Mouse (Mus musculus): ENCODE data around the gene Asb17.
"Not testable (repeated sequence)": the region's sequence is repeated elsewhere in the genome, so short reads cannot be mapped to it uniquely, and the experiment has no call there.

The Asb17 gene

DNA sequence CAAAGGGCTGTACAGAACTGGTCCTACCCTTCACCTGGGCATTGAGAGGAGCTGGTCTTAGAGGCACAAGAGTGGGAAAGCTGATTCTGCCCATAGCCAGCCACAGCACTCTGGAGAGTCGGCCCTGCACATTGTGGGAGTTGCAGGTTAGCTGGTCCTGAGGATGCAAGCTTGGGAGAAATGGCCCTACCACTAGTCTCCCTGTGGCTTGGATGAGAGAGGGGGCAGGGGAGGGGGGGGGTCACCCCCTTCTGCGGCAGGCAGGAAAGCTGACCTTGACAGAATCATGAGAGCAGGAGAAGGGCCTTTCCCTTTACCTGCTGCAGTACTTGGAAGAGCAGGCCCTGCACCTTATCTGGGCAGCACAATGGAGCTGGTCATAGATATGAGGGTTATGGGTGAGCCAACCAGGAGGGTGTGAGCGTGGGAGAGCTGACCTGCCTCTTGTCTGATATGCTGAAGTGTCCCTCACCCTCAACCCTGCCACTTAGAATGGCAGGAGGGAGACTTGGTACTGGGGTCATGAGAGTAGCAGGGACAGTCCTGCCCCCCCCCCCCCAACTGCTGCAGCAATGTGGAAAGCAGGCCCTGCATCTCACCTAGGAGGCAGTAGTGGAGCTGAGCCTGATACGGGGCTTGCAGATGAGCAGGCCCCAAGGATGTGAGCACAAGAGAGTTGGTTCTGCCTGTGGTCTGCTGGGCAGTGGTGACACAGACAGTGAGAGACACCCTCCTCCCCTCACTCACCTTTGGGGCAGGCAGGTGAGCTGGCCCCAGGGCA lies 11.9 kb upstream of the Asb17 start:
- in situ Hi-C loops (cut with MseI, MboI) = no loop called here

- in situ Hi-C loops (cut with MseI, MboI) = no loop called here
Measured at GRCm38 (mm10) chr3:153832654-153832945, 11.4 kb upstream of the Asb17 start.

DNA sequence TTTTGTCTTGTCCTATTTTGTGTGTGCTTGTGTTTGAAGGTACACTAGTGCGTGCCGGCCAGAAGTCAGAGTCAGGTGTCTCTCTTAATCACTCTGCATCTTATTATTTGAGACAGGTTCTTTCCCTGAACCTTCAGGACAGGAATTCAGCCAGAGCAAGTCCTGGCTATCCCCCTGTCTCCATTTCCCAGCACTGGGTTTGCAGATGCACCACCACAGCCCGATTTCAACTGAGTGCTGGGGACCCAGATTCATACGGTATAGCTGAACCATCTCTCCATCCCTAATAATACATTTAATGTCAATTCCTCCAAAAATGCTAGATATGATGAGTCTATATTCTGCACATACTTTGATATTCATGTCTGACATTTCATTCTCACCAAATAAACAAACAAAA lies 9.9 kb upstream of the Asb17 start:
- in situ Hi-C loops (cut with MseI, MboI) = no loop called here

DNA sequence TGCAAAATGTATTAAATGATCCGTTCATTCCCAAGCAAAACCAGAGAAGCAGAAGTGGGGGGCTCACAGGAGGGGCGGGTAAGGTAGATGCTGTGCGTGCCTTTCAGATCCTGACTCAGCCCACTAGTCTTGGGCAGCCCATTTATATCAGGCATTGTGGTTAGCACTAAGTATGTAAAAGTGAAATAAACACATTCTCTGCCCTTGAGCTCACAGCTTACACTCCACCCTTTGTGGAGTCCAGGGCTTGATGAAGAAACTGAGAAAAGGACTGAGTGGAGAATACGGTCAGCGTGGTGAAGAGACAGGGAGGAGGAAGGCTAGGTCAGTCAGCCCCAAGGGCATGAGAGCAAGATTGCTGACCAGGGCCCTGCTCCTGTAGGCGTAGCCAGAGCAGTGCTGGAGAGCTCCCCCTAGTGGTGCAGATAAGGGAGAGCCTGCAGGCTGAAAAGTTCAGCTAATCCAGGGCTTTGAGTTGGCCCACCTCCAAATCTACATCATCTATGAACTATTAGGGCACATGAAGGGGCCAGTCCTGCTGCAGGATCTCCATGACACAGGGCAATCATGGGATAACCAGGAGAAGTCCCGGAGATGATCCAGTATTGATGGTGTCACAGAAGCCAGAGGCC lies 8.4 kb upstream of the Asb17 start:
- in situ Hi-C loops (cut with MseI, MboI) = no loop called here

- in situ Hi-C loops (cut with MseI, MboI) = no loop called here
Measured at GRCm38 (mm10) chr3:153836316-153836715, 7.7 kb upstream of the Asb17 start.

GRCm38 (mm10) chr3:153837593-153837992 lies 6.4 kb upstream of the Asb17 start:
- in situ Hi-C loops (cut with MseI, MboI) = no loop called here

GRCm38 (mm10) chr3:153844757-153845156 lies 748 bp downstream of the Asb17 start:
- in situ Hi-C loops (cut with MseI, MboI) = no loop called here

DNA sequence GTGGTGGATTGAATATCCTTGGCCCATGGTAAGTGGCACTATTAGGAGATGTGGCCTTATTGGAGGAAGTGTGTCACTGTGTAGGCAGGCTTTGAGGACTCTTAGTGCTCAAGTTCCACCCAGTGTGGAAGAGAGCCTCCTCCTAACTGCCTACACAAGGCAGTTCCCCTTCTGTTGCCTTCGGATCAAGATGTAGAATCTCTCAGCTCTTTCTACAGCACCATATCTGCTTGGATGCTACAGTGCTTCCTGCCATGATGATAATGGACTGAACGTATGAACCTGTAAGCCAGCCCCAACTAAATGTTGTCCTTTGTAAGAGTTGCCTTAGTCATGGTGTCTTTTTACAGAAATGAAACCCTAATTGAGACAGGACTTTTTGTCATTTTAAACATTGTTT lies 1.5 kb downstream of the Asb17 start:
- in situ Hi-C loops (cut with MseI, MboI) = no loop called here

GRCm38 (mm10) chr3:153846109-153846508 lies 2.1 kb downstream of the Asb17 start:
- in situ Hi-C loops (cut with MseI, MboI) = no loop called here

- in situ Hi-C loops (cut with MseI, MboI) = no loop called here
Measured at GRCm38 (mm10) chr3:153847207-153847733, 3.3 kb downstream of the Asb17 start.

DNA sequence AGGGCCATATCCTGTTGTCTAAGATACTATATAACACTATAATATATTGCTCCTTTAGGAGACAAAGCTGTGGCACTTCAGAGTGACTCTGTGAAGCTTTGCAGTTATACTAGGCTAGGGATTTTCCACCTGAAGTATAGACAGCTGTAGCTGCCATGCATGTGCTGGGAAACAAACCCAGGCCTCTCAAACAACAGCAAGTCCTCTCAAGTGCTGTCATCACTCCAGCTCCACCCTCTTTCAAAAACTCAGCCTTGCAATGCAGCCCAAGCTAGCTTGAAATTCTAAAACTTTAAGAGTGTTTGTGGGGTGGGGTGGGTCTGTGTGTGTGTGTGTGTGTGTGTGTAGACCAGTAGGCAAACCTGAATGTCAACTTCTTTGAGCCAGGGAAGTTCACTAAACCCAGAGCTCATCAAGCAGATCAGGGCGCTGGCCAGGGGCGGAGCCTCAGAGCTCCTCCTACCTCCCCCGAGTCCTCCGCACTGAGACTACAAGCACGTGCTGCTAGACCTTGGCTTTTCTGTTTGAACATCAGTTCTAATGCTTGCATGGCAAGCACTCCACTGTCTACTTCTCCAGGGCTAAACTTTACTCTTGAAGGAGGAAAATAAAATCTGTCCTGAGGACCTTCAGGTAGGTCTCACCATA lies 5.5 kb downstream of the Asb17 start:
- in situ Hi-C loops (cut with MseI, MboI) = no loop called here

GRCm38 (mm10) chr3:153850759-153851158 lies 6.8 kb downstream of the Asb17 start:
- in situ Hi-C loops (cut with MseI, MboI) = no loop called here

DNA sequence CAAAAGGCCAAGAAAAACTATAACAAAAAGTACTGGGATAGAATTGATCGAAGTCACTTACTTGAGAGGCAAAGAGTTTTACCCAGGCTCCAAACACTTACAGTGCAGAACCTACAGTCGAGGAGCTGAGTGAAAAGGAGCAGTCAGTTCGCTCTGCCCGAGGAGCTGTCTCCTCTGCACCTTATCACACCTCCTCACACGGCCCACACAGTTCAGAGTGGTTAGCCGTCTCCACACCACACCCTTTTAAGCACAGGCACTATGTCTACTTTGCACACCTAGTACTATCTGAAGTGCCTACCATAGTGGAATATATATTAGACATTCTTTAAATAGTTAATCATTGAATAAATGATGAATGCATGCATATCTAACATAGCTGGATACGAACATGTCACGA lies 8.3 kb downstream of the Asb17 start:
- in situ Hi-C loops (cut with MseI, MboI) = no loop called here

DNA sequence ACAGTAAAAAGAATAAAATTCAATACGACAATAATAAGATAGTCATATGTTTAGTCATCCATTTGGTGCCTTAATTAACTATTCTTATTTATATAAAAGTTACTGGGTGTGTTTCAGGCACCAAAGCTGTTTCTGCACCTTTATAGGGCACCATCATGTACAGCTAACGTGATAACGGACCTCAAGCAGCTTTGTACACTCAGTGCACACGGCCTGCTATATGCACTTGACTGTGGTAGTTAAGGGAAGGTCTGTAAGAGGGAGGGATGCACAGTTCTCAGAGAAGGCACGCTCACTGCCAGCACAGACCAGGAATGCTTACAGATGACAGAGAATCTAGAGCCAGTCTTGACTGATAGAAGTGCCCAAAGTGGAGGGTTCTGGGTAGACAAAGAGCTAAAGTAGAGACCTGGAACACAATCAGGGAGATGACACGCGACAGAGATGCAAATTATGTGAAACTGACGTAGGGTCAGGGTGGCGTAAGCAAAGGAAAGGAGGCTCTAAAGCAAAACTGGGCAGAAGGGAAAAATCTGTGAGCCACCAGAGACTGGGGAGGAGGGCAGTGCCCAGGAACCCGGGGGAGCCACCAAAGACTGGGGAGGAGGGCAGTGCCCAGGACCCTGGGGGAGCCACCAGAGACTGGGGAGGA lies 14.5 kb downstream of the Asb17 start:
- in situ Hi-C loops (cut with MseI, MboI) = no loop called here

- in situ Hi-C loops (cut with MseI, MboI) = not testable (repeated sequence)
Measured at GRCm38 (mm10) chr3:153860392-153860791, 16.4 kb downstream of the Asb17 start.

DNA sequence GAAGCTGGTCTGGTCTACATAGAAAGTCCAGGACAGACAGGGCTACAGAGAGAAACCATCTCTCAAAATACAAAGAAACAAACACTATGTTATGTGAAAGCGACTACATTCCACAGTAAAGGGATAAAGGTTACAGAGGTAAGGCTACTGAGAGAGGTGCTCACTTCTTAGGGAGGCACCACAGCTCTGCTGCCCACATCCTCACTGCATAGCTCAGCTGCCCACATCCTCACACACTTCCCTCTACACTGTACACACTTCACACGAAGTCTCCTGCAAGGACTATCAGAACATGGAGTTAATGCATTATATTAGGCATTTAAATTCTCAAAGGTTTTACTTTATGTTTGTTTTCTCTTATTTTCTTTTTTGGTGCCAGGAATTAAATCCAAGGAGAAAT lies 19.8 kb downstream of the Asb17 start:
- in situ Hi-C loops (cut with MseI, MboI) = no loop called here

DNA sequence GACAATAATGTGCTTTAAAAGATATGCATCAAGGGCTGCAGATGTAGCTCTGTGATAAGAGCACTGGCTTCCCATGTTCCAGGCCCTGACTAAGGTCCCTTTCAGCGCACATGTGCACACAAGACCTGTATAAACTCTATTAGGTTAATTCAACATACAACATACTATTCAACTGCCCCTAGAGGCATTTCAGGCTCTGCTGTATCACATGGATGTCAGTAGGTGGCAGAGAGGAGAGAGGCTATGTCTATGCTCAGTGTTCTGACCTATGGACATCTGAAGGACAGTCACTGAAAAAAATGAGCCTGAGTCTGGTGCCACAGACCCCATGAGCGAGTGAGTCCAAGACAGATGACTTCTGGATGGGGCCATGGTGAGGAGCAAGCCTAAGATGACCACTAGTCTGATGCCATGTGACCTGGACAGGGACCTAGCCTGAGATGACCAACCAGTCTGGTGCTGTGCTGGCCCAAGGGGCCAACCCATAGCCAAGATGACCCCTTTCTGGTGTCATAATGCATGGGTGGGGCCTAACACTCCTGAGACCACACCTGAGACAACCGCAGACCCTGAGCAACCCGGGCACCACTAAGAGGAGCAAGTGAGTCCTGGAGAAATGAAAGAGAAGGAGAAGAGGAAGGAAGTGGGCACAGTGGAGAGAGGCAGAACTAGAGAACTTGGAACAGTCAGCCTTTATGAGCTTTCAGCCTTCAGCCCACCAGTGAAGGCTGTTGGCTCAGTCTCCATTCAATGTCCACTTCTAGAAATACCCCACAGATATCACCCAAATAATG lies 20.8 kb downstream of the Asb17 start:
- in situ Hi-C loops (cut with MseI, MboI) = no loop called here

DNA sequence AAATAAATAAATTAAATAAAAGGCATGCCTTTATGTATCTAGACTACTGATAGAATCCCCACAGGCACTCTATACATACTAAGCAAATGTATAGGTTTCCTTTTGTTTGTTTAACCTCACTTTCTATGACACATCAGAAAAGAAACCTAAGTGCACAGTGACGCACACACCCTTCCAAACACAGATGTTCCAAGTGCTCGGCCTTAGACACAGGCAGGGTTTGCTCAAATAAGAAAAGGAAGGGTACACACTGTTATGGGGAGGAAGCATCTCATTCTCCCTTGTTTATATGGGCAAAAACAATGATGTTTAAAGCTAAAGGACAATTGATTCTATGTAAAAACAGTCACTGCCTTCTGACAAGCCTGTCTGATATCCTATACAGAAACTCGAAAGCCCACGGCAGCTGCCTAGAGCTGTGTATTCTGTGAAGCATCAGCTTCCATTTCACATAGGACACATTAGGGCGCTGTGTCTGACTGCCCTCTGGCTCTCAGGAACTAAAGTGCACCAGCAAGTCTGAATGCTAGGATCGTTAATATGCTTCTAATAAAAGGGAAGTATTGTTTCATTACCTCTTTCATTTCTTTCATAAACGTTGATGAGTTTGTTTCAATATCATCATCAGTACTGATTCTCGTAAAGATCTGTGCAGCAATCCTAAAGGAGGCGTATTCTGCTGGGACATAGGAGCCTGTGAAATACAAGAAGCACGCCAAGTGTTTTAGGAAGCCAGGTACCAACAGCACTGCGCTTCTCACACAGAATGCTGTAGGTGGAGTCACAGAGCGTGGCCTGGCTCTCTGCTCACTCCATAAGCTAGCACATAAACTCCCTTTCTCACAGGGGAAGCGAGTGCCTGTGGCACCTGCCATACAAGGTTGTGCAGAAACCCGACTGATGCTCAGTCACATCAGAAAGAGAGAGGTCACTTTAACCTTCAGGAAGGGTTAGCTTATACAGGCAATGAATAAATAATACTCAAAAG lies 23.4 kb downstream of the Asb17 start:
- in situ Hi-C loops (cut with MseI, MboI) = no loop called here

DNA sequence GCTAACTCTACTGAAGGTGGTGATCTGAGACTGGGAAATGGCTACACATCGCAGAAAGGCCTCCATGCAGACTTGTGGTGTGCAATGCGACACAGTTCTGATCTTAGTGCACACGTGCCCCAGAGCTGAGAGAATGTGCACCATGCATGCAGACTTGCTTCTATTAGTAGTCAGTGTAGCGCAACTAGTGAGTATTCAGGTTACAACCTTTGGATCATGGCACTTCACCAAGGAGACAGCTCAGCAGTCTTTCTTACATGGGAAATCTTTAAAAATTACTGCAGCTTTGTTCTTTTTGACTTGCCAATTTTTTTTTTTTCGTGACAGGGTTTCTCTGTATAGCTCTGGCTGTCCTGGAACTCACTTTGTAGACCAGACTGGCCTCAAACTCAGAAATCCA lies 27.4 kb downstream of the Asb17 start:
- in situ Hi-C loops (cut with MseI, MboI) = no loop called here

GRCm38 (mm10) chr3:153886296-153886695 lies 42.3 kb downstream of the Asb17 start:
- in situ Hi-C loops (cut with MseI, MboI) = no loop called here

Data from mouse trophoblast stem cell (cell line).